Mouse (Mus musculus) 3134 (cell line): ENCODE results near the gene Trim2.

Source experiments
- DNase-seq: peaks from one replicate; pipeline ENCODE4 v3.0.0-alpha.2; 2011; ENCODE audit warnings: low spot score; ENCODE audit not compliant: insufficient read length; ENCODE audit errors: extremely low read depth

Trim2 gene

GRCm38 (mm10) chr3:84228203-84228870, 78.3 kb downstream of the Trim2 start:
- peak; percentile 71 for DNase-seq

- no peak for DNase-seq
Observed at GRCm38 (mm10) chr3:84227628-84228027, 79.0 kb downstream of the Trim2 start.

GRCm38 (mm10) chr3:84224982-84225381, 81.7 kb downstream of the Trim2 start:
- DNase-seq: no peak

- no peak for DNase-seq
Observed at GRCm38 (mm10) chr3:84220748-84221147, 85.9 kb downstream of the Trim2 start.

GRCm38 (mm10) chr3:84220326-84220725, 86.4 kb downstream of the Trim2 start:
- no peak for DNase-seq

- DNase-seq: no peak
Observed at GRCm38 (mm10) chr3:84219720-84220273, 86.9 kb downstream of the Trim2 start.

- DNase-seq: no peak
Observed at GRCm38 (mm10) chr3:84219166-84219710, 87.4 kb downstream of the Trim2 start.

GRCm38 (mm10) chr3:84218498-84218897, 88.2 kb downstream of the Trim2 start:
- no peak for DNase-seq

- no peak for DNase-seq
Observed at GRCm38 (mm10) chr3:84217961-84218351, 88.7 kb downstream of the Trim2 start.

GRCm38 (mm10) chr3:84217118-84217960, 89.3 kb downstream of the Trim2 start:
- DNase-seq: no peak

GRCm38 (mm10) chr3:84215743-84216360, 90.8 kb downstream of the Trim2 start:
- no peak for DNase-seq

GRCm38 (mm10) chr3:84215253-84215652, 91.4 kb downstream of the Trim2 start:
- DNase-seq: no peak

GRCm38 (mm10) chr3:84214501-84214900, 92.2 kb downstream of the Trim2 start:
- no peak for DNase-seq

- no peak for DNase-seq
Observed at GRCm38 (mm10) chr3:84211340-84211875, 95.3 kb downstream of the Trim2 start.

GRCm38 (mm10) chr3:84208917-84209513, 97.7 kb downstream of the Trim2 start:
- no peak for DNase-seq

- DNase-seq: no peak
Observed at GRCm38 (mm10) chr3:84208475-84208874, 98.2 kb downstream of the Trim2 start.

GRCm38 (mm10) chr3:84207366-84207765, 99.3 kb downstream of the Trim2 start:
- DNase-seq: no peak

GRCm38 (mm10) chr3:84206106-84206505, 100.6 kb downstream of the Trim2 start:
- no peak for DNase-seq

- no peak for DNase-seq
Observed at GRCm38 (mm10) chr3:84205650-84206049, 101.0 kb downstream of the Trim2 start.

- no peak for DNase-seq
Observed at GRCm38 (mm10) chr3:84204640-84205039, 102.0 kb downstream of the Trim2 start.
